Comparison of ENCODE assay signal across 9 mouse cellular contexts in genomic region chr13:32008802-32009201, GRCm38 (mm10).
A peak's percentile ranks its signal among the peaks of the same experiment; 100 is the strongest.
DNase-seq lines count a peak whose midpoint lies in the region; ATAC-seq and TF ChIP-seq lines count a peak whose summit lies in the region.
"Had no signal": no experiment of that assay in that cellular context is flagged by ENCODE, and none has a peak within 500 bp of the region (broad histone marks: within the 10 kb centered on the region; RNA-seq: fewer than 3 reads in every experiment).

No protein-coding gene starts in this region.

- no peak overlapping the region for H3K4me3 ChIP-seq in left cerebral cortex, adult 2 months
- H3K4me3 ChIP-seq in hindbrain, postnatal 0 days (ENCODE audit: low read length): no peak overlapping the region
- no peak overlapping the region for H3K4me3 ChIP-seq in thymus, adult 2 months (ENCODE audit: control insufficient read depth, insufficient read depth, low read length)

- 0 out of 2 replicates have a peak overlapping the region, but pooled peaks have one; percentile 29 for H3K27ac ChIP-seq in left cerebral cortex, adult 2 months
- H3K27ac ChIP-seq in hindbrain, postnatal 0 days: 0 out of 2 replicates have a peak overlapping the region, but pooled peaks have one; percentile 1
- no peak overlapping the region for H3K27ac ChIP-seq in thymus, adult 2 months (ENCODE audit: control insufficient read depth, insufficient read depth, low read length)

- H3K27me3 ChIP-seq in hindbrain, postnatal 0 days (ENCODE audit: insufficient read depth, low read length): no peaks in the 10 kb centered on the region
- H3K27me3 ChIP-seq in thymus, adult 2 months (ENCODE audit: control insufficient read depth, insufficient read depth, low read length): no peaks in the 10 kb centered on the region

- ATAC-seq in hindbrain, postnatal 0 days: no peak
- ATAC-seq: intestine, embryonic 16.5 days had no signal

- no peak for TF ChIP-seq CTCF in left cerebral cortex, adult 2 months (IDR thresholded peaks at IDR 0.05)
- no peak for TF ChIP-seq CTCF in hindbrain, postnatal 0 days (IDR thresholded peaks at IDR 0.05; ENCODE audit: low read depth)
- no peak for TF ChIP-seq CTCF in thymus, adult 2 months (IDR thresholded peaks at IDR 0.05; ENCODE audit: borderline replicate concordance, control insufficient read depth, extremely low read depth, insufficient read depth, low read length, poor library complexity)

- peak; percentile 9 to 12 for DNase-seq in heart, adult 18-20 months
- no peak for DNase-seq in heart, postnatal 4 days
- no peak for DNase-seq in left cerebral cortex, adult 2 months (ENCODE audit: extremely low spot score in 1 of 2, low spot score in 2 of 2)
- DNase-seq in left cerebral cortex, adult 9 months (ENCODE audit: low spot score in 2 of 2): no peak
- DNase-seq in embryo, embryonic 10 days (ENCODE audit: low spot score): peak; percentile 77
- no peak for DNase-seq in hindbrain, postnatal 0 days (ENCODE audit: low spot score)
- no peak for DNase-seq in thymus, adult 2 months
- no peak for DNase-seq in left cerebral cortex, postnatal 4 days

- H3K9me3 ChIP-seq in hindbrain, postnatal 0 days (ENCODE audit: low read length): no peaks in the 10 kb centered on the region

- no peak overlapping the region for H3K9ac ChIP-seq in hindbrain, postnatal 0 days (replicated peaks; ENCODE audit: low read length)

- no peak for TF ChIP-seq POLR2A in thymus, adult 2 months (IDR thresholded peaks at IDR 0.05; ENCODE audit: control insufficient read depth, extremely low read depth, insufficient read depth, low read length, poor library complexity)

- intact Hi-C loops in left cerebral cortex, adult 2 months (cut with DNase I): no loop called here
- intact Hi-C loops in left cerebral cortex, postnatal 4 days (cut with DNase I): no loop called here

- no peaks in the 10 kb centered on the region for H3K4me1 ChIP-seq in hindbrain, postnatal 0 days (ENCODE audit: insufficient read depth, low read length)
- H3K4me1 ChIP-seq in thymus, adult 2 months (replicated peaks; ENCODE audit: control insufficient read depth, insufficient read depth, low read length): no peaks in the 10 kb centered on the region

- no peaks in the 10 kb centered on the region for H3K36me3 ChIP-seq in hindbrain, postnatal 0 days (ENCODE audit: insufficient read depth, low read length)
- H3K36me3 ChIP-seq in thymus, adult 2 months (ENCODE audit: control insufficient read depth, insufficient read depth, low read length): no peaks in the 10 kb centered on the region

- 39% methylated on average over 4 of the region's 4 CpGs for WGBS in hindbrain, postnatal 0 days
- WGBS in thymus, adult 2 months: 79% methylated on average over 4 of the region's 4 CpGs

- H3K4me2 ChIP-seq in hindbrain, postnatal 0 days (ENCODE audit: low read depth, low read length): no peak overlapping the region

Comparison
In these comparisons a context has a peak if more than half of its experiments do, and no peak if none do; other contexts are left out.
1. DNase-seq: peak in heart, adult 18-20 months (2 of 2) and embryo, embryonic 10 days (single experiment); none in heart, postnatal 4 days (single experiment), left cerebral cortex, adult 2 months (0 of 2), left cerebral cortex, adult 9 months (0 of 2), hindbrain, postnatal 0 days (single experiment), thymus, adult 2 months (single experiment) and left cerebral cortex, postnatal 4 days (single experiment).